Mouse (Mus musculus) MEL (cell line): Measurements from ENCODE around the gene Frrs1.

Experiments
- CTCF ChIP-seq, 3 experiments: IDR thresholded peaks in 2 of 3; conservative IDR thresholded peaks in 1 of 3; 2 replicates each; pipeline ENCODE4 v1.5.1; 2011 to 2012; ENCODE audit warnings: low read length in 3 of 3, low read depth in 2 of 3, mild to moderate bottlenecking in 2 of 3, improper control_type of control experiment in 1 of 3, inconsistent platforms in 1 of 3, mixed read lengths in 1 of 3, moderate library complexity in 1 of 3; ENCODE audit not compliant: control insufficient read depth in 1 of 3, insufficient read depth in 1 of 3, poor library complexity in 1 of 3, severe bottlenecking in 1 of 3
- POLR2A ChIP-seq, 2 experiments: IDR thresholded peaks; 2 replicates each; pipeline ENCODE4 v1.6.1; 2011 to 2012; ENCODE audit warnings: low read length in 2 of 2, mild to moderate bottlenecking in 2 of 2, control low read depth in 1 of 2, improper control_type of control experiment in 1 of 2, low read depth in 1 of 2, moderate library complexity in 1 of 2; ENCODE audit not compliant: control insufficient read depth in 1 of 2, insufficient read depth in 1 of 2, poor library complexity in 1 of 2

DNA sequence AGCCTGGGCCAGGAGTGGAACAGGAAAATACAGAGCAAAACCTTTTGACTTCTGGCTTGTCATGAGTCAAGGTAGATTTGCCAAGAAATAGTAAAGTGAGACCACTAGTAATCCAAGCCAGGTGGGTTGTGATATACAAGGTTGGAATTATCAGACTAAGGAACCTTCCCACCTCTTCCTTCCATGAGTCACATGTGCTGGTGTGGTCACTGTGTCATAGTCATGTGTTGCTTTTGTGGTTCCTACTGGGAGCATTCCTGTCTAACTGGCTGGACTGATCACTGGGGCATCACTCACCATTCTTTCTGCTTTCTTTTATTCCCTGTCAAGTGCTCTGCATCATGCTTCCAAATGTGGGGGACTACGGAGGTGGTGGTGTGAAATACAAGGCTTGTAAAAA lies 11.2 kb upstream of the Frrs1 start:
- TF ChIP-seq CTCF (IDR thresholded peaks at IDR 0.05 in 2 of 3, conservative IDR thresholded peaks at IDR 0.05 in 1 of 3; ENCODE audit: control insufficient read depth in 1 of 3, insufficient read depth in 1 of 3, low read depth in 2 of 3, low read length in 3 of 3, poor library complexity in 1 of 3, severe bottlenecking in 1 of 3) (no peak), POLR2A (IDR thresholded peaks at IDR 0.05; ENCODE audit: control insufficient read depth in 1 of 2, insufficient read depth in 1 of 2, low read depth in 1 of 2, low read length in 2 of 2, poor library complexity in 1 of 2) (no peak)
